Mouse (Mus musculus) CH12.LX (cell line): ENCODE data around the gene Itga9. TPM values are rescaled to one million over a fixed set of nuclear protein-coding genes. Genes with fewer than 3 reads are reported as not detected.

ENCODE experiments used
- DNase-seq: peaks from one replicate; pipeline ENCODE4 v3.0.0-alpha.2; 2013; ENCODE audit errors: extremely low read depth
- H3K27ac ChIP-seq: 2 replicates; pipeline ENCODE4 v1.5.1; 2012; ENCODE audit warnings: low read depth, mild to moderate bottlenecking, control low read depth, moderate library complexity; ENCODE audit not compliant: insufficient read depth
- H3K27me3 ChIP-seq: replicated peaks from 2 replicates; pipeline ENCODE3; 2012; ENCODE audit warnings: inconsistent platforms
- H3K36me3 ChIP-seq, 2 experiments: replicated peaks in 1 of 2; 2 replicates each; pipeline versions ENCODE3 to v1.6.1; 2012; ENCODE audit warnings: inconsistent platforms in 1 of 2, low read length in 1 of 2, mild to moderate bottlenecking in 1 of 2, mixed read lengths in 1 of 2, moderate library complexity in 1 of 2; ENCODE audit not compliant: control insufficient read depth in 1 of 2, insufficient read depth in 1 of 2
- H3K4me1 ChIP-seq, 2 experiments: 2 replicates each; pipeline ENCODE4 v1.6.1; 2012; ENCODE audit warnings: inconsistent platforms in 1 of 2, moderate library complexity in 1 of 2; ENCODE audit not compliant: insufficient read depth in 2 of 2, control insufficient read depth in 1 of 2
- H3K4me2 ChIP-seq: 2 replicates; pipeline ENCODE4 v1.6.1; 2012; ENCODE audit warnings: low read depth, mild to moderate bottlenecking, control low read depth; ENCODE audit not compliant: poor library complexity, insufficient read depth, severe bottlenecking
- H3K4me3 ChIP-seq, 3 experiments: fragments of 150-350 bp in 1 of 3; sonication (generic) in 1 of 3; replicated peaks in 1 of 3; 2 replicates each; pipeline versions ENCODE3 to v1.5.1; 2011 to 2012; ENCODE audit warnings: low read depth in 2 of 3, low read length in 2 of 3, mild to moderate bottlenecking in 2 of 3, moderate library complexity in 2 of 3, control low read depth in 1 of 3, improper control_type of control experiment in 1 of 3, inconsistent platforms in 1 of 3, mixed read lengths in 1 of 3; ENCODE audit not compliant: poor library complexity in 1 of 3
- H3K79me2 ChIP-seq: replicated peaks from 2 replicates; pipeline ENCODE4 v1.6.1; 2012; ENCODE audit warnings: mild to moderate bottlenecking, moderate library complexity; ENCODE audit not compliant: control insufficient read depth, poor library complexity, insufficient read depth, severe bottlenecking; ENCODE audit errors: extremely low read depth
- H3K9ac ChIP-seq: 2 replicates; pipeline ENCODE4 v1.6.1; 2012; ENCODE audit warnings: low read depth, mild to moderate bottlenecking, control low read depth, moderate library complexity; ENCODE audit not compliant: insufficient read depth
- H3K9me3 ChIP-seq: replicated peaks from 2 replicates; pipeline ENCODE3; 2012; ENCODE audit warnings: low read length, inconsistent platforms, mixed read lengths
- BHLHE40 ChIP-seq: IDR thresholded peaks from 2 replicates; pipeline ENCODE4 v1.6.1; 2011; ENCODE audit warnings: mild to moderate bottlenecking, low read depth, low read length, improper control_type of control experiment
- CTCF ChIP-seq, 2 experiments: IDR thresholded peaks in 1 of 2; conservative IDR thresholded peaks in 1 of 2; 2 replicates each; pipeline ENCODE4 v1.5.1; 2011 to 2012; ENCODE audit warnings: low read depth in 2 of 2, low read length in 2 of 2, improper control_type of control experiment in 1 of 2, inconsistent platforms in 1 of 2, mild to moderate bottlenecking in 1 of 2, moderate library complexity in 1 of 2
- IRF4 ChIP-seq: IDR thresholded peaks from 2 replicates; pipeline ENCODE4 v1.6.1; 2014; ENCODE audit warnings: low read depth, mild to moderate bottlenecking, inconsistent platforms, low read length, improper control_type of control experiment
- MAFK ChIP-seq: IDR thresholded peaks from 2 replicates; pipeline ENCODE4 v1.6.1; 2011; ENCODE audit warnings: low read length, improper control_type of control experiment; ENCODE audit not compliant: insufficient replicate concordance
- MAX ChIP-seq: IDR thresholded peaks from 2 replicates; pipeline ENCODE4 v1.6.1; 2011; ENCODE audit warnings: low read length, improper control_type of control experiment
- MAZ ChIP-seq: IDR thresholded peaks from 2 replicates; pipeline ENCODE4 v1.6.1; 2012; ENCODE audit warnings: low read depth, mild to moderate bottlenecking, inconsistent platforms, low read length, improper control_type of control experiment, moderate library complexity
- MXI1 ChIP-seq: IDR thresholded peaks from 2 replicates; pipeline ENCODE4 v1.6.1; 2011; ENCODE audit warnings: mild to moderate bottlenecking, low read depth, low read length, improper control_type of control experiment
- NRF1 ChIP-seq: IDR thresholded peaks from 2 replicates; pipeline ENCODE4 v1.6.1; 2014; ENCODE audit warnings: low read depth, mild to moderate bottlenecking, inconsistent platforms, low read length, improper control_type of control experiment, moderate library complexity
- POLR2AphosphoS2 ChIP-seq: IDR thresholded peaks from 2 replicates; pipeline ENCODE4 v1.6.1; 2011; ENCODE audit warnings: low read depth, low read length, improper control_type of control experiment
- SIN3A ChIP-seq: IDR thresholded peaks from 2 replicates; pipeline ENCODE4 v1.6.1; 2012; ENCODE audit warnings: low read length, improper control_type of control experiment, inconsistent platforms
- SMC3 ChIP-seq: IDR thresholded peaks from 2 replicates; pipeline ENCODE4 v1.6.1; 2011; ENCODE audit warnings: low read depth, low read length, improper control_type of control experiment
- TBP ChIP-seq: conservative IDR thresholded peaks from 2 replicates; pipeline ENCODE4 v1.6.1; 2011; ENCODE audit warnings: low read depth, low read length, improper control_type of control experiment
- TCF12 ChIP-seq: IDR thresholded peaks from 2 replicates; pipeline ENCODE4 v1.6.1; 2014; ENCODE audit warnings: low read depth, mild to moderate bottlenecking, inconsistent platforms, low read length, improper control_type of control experiment
- USF2 ChIP-seq: conservative IDR thresholded peaks from 2 replicates; pipeline ENCODE4 v1.6.1; 2011; ENCODE audit warnings: low read depth, low read length, improper control_type of control experiment
- ZC3H11A ChIP-seq: IDR thresholded peaks from 2 replicates; pipeline ENCODE4 v1.6.1; 2012; ENCODE audit warnings: low read depth, mild to moderate bottlenecking, inconsistent platforms, low read length, improper control_type of control experiment
- ZKSCAN1 ChIP-seq: IDR thresholded peaks from 2 replicates; pipeline ENCODE4 v1.6.1; 2012; ENCODE audit warnings: low read depth, inconsistent platforms, low read length, improper control_type of control experiment, borderline replicate concordance
- ZNF384 ChIP-seq: IDR thresholded peaks from 2 replicates; pipeline ENCODE4 v1.6.1; 2012; ENCODE audit warnings: low read depth, low read length, improper control_type of control experiment, inconsistent platforms
- dilution Hi-C: fragments of 300-500 bp; cut with MboI; formaldehyde crosslinking; loops from 2 replicates; pipeline ENCODE4 v1.14.3; 2020; ENCODE audit warnings: low sequenced_read_pairs; ENCODE audit not compliant: extremely low pct_unique_long_range_greater_than_20kb, extremely low pct_ligation_motif_present
- in situ Hi-C: fragments of 300-500 bp; cut with MboI; formaldehyde crosslinking; loops from 3 replicates; pipeline ENCODE4 v1.14.3; 2019; ENCODE audit warnings: low sequenced_read_pairs, low pct_ligation_motif_present, low pct_unique_long_range_greater_than_20kb, mixed read lengths
- polyA plus RNA-seq: library from polyadenylated mRNA; unstranded; fragments of >175 nt; gene quantifications from 2 replicates; pipeline ENCODE4 v1.2.1, GENCODE M21; 2012; ENCODE audit warnings: low read depth; ENCODE audit not compliant: insufficient read length
- total RNA-seq, 2 experiments: library from RNA; depleted of rRNA; stranded (reverse); fragments of 300-350 nt in 1 of 2; fragments of >200 nt in 1 of 2; gene quantifications; 2 replicates each; pipeline ENCODE4 v1.2.3; 2012 to 2014

Itga9 gene
- total and polyA plus RNA-seq, 3 experiments: 0.19 TPM; not detected in 2

DNA sequence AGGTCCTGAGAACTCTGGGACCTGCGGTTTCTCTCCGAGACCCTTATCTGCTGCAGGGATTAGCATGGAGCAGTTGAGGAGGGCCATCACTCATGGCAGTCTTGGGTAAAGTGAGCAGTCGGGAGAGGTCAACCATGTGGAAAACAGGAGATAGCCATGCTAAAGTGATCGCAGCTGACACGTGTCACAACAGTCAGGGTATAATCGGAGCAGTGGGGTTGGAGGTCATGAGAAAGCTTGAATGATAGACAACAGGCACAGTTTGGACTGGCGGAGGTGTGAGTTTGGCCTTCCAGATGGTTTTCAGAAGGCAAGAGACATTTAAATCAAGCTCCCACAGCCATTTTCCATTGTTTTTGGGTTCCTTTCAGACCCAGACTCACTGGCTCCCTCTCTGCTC, 53.8 kb downstream of the Itga9 start:
- no peaks in the 10 kb centered on the region for H3K9me3 ChIP-seq
- no peaks in the 10 kb centered on the region for H3K27me3 ChIP-seq
- DNase-seq: no peak
- peaks cover 2 to 18% of the 10 kb centered on the region in 2 experiments; a peak in 2 of 4 replicates for H3K4me1 ChIP-seq
- H3K27ac ChIP-seq: no peak overlapping the region
- no peaks in the 10 kb centered on the region for H3K79me2 ChIP-seq
- no peak overlapping the region for H3K4me2 ChIP-seq
- no peak for TF ChIP-seq SIN3A
- H3K9ac ChIP-seq: no peak overlapping the region
- dilution Hi-C loops (no loop called here), in situ Hi-C loops (no loop called here)
- no peaks in the 10 kb centered on the region for H3K36me3 ChIP-seq
- no peak overlapping the region for H3K4me3 ChIP-seq

DNA sequence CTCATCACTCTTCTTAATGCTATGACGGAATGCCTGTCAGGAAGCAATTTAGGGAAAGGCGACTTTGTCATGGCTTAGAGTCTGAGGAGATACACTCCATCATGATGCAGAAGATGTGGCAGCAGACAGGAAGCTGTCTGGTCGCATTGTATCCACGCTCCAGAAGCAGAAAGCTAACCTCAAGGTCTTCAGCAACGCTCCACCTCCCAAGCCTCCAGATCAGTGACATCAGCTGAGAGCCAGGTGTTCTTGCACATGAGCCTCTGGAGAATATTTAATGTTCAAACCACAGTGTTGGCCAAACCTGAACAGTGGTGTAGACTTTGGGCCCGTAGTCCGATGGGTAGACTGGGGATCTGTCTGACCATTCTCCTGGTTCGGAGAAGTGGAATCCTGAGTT, 55.5 kb downstream of the Itga9 start:
- Histone ChIP-seq H3K4me3 (no peak overlapping the region), H3K9ac (no peak overlapping the region), H3K4me1 (peaks cover 2 to 18% of the 10 kb centered on the region in 2 experiments; a peak in 2 of 4 replicates), H3K79me2 (no peaks in the 10 kb centered on the region), H3K27me3 (no peaks in the 10 kb centered on the region), H3K9me3 (peaks cover 3% of the 10 kb centered on the region), H3K36me3 (no peaks in the 10 kb centered on the region), H3K4me2 (peak overlapping the region; percentile 51; the same call in 1 of the 2 replicates), H3K27ac (no peak overlapping the region)
- TF ChIP-seq POLR2AphosphoS2: no peak
- TF ChIP-seq TCF12: no peak
- TF ChIP-seq BHLHE40: no peak
- DNase-seq: no peak
- dilution Hi-C loops (no loop called here), in situ Hi-C loops (no loop called here)

DNA sequence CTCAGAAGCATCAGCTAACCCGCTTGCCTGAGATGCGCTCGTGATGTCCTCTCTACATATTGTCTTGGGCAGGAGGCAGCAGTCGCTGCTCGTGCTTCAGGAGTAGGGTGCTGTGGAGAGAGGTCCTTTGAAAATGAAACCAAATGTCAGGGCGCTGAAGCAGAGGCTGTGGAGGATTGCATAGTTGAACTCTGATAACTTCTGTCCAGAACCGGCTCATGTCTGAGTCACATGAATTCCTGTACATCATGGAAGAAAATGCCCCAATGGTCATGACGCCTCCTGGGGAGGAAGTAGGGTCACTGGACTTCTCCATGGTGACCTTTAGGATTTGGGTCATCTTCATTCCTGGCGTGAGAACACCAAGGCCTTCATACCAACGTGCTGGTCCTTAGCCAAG, 56.0 kb downstream of the Itga9 start:
- H3K9ac ChIP-seq: no peak overlapping the region
- in situ Hi-C loops: no loop called here
- H3K27me3 ChIP-seq: no peaks in the 10 kb centered on the region
- dilution Hi-C loops: no loop called here
- no peak overlapping the region for H3K27ac ChIP-seq
- no peak for DNase-seq
- TF ChIP-seq NRF1 (no peak), ZC3H11A (no peak), SIN3A (no peak)
- TF ChIP-seq, all 38 proteins: peak for 0
- Histone ChIP-seq H3K4me1 (peaks cover 2 to 18% of the 10 kb centered on the region in 2 experiments; a peak in 2 of 4 replicates), H3K36me3 (no peaks in the 10 kb centered on the region), H3K4me2 (peak overlapping the region; percentile 51; the same call in 1 of the 2 replicates), H3K9me3 (peaks cover 3% of the 10 kb centered on the region), H3K79me2 (no peaks in the 10 kb centered on the region), H3K4me3 (no peak overlapping the region)

DNA sequence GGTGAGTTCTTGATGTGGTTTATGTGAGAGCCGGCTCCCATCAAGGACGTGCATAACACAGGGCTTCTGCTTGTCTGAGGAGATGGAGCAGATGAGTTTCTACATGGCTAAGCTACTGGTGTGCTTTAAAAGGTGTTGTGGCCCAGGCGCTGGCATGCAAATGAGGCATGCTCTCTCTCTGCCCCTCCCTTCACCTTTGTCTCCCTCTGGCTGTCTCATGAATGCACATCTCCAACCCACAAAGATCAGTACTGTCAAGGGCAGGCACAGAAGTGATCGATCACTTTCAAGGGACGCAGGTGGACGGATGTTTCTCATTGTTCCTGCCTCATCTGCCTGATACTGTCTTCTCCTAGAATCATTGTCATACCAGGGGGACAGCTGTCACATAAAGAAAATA, 57.4 kb downstream of the Itga9 start:
- peak; percentile 31 for DNase-seq
- no peak overlapping the region for H3K4me2 ChIP-seq
- no peak overlapping the region for H3K27ac ChIP-seq
- peaks cover 3% of the 10 kb centered on the region for H3K9me3 ChIP-seq
- H3K4me3 ChIP-seq: no peak overlapping the region
- H3K27me3 ChIP-seq: no peaks in the 10 kb centered on the region
- no peaks in the 10 kb centered on the region for H3K79me2 ChIP-seq
- no peak for TF ChIP-seq POLR2AphosphoS2
- TF ChIP-seq CTCF (conservative IDR thresholded peaks at IDR 0.05 in 1 of 2, IDR thresholded peaks at IDR 0.05 in 1 of 2; ENCODE audit: low read depth in 2 of 2, low read length in 2 of 2): no peak
- TF ChIP-seq MAX: no peak
- TF ChIP-seq IRF4: no peak
- TF ChIP-seq TBP: no peak
- no peak for TF ChIP-seq USF2
- TF ChIP-seq NRF1: no peak
- TF ChIP-seq MXI1: no peak
- no peak for TF ChIP-seq SMC3
- TF ChIP-seq MAFK: no peak
- TF ChIP-seq ZKSCAN1: no peak
- TF ChIP-seq MAZ: no peak
- TF ChIP-seq SIN3A: no peak
- no peak for TF ChIP-seq ZNF384
- no peak overlapping the region for H3K9ac ChIP-seq
- dilution Hi-C loops: no loop called here
- no peaks in the 10 kb centered on the region for H3K36me3 ChIP-seq
- in situ Hi-C loops: no loop called here
- peaks cover 2 to 20% of the 10 kb centered on the region in 2 experiments; a peak in 2 of 4 replicates for H3K4me1 ChIP-seq
